Mouse (Mus musculus): ENCODE results near the gene Mlf2. TPM values are rescaled to one million over a fixed set of nuclear protein-coding genes. Genes with fewer than 3 reads are reported as not detected.

The Mlf2 gene
- polyA plus RNA-seq, 1 experiment from 2014 or later, result 362 TPM

Other genes with a start within 250 kb of the Mlf2 start
- 191 and 202 TPM in 2 replicates for gene Emg1, start 219.2 kb upstream of the Mlf2 start, polyA plus RNA-seq (2015; fragmentation: Nextera tagmentation; extraction: Ambion mirVana)
- 355 and 390 TPM in 2 replicates for gene Phb2, start 219.1 kb upstream of the Mlf2 start, polyA plus RNA-seq (2015; fragmentation: Nextera tagmentation; extraction: Ambion mirVana)
- gene Ptpn6, start 192.7 kb upstream of the Mlf2 start, polyA plus RNA-seq (2015; fragmentation: Nextera tagmentation; extraction: Ambion mirVana), result 19.0 and 19.8 TPM in 2 replicates
- gene Grcc10, start 190.0 kb upstream of the Mlf2 start, polyA plus RNA-seq (2015; fragmentation: Nextera tagmentation; extraction: Ambion mirVana), result 331 and 401 TPM in 2 replicates
- gene Gm45234, start 175.4 kb upstream of the Mlf2 start, polyA plus RNA-seq (2015; fragmentation: Nextera tagmentation; extraction: Ambion mirVana), result not detected in 2 replicates
- gene Atn1, start 174.9 kb upstream of the Mlf2 start, polyA plus RNA-seq (2015; fragmentation: Nextera tagmentation; extraction: Ambion mirVana), result 13.9 and 16.2 TPM in 2 replicates
- 5.3 and 6.9 TPM in 2 replicates for gene Eno2, start 161.7 kb upstream of the Mlf2 start, polyA plus RNA-seq (2015; fragmentation: Nextera tagmentation; extraction: Ambion mirVana)
- gene Lrrc23, start 151.7 kb upstream of the Mlf2 start, polyA plus RNA-seq (2015; fragmentation: Nextera tagmentation; extraction: Ambion mirVana), result 0.35 and 1.3 TPM in 2 replicates
- gene Spsb2, start 122.7 kb upstream of the Mlf2 start, polyA plus RNA-seq (2015; fragmentation: Nextera tagmentation; extraction: Ambion mirVana), result 11.7 and 12.7 TPM in 2 replicates
- gene Tpi1, start 117.1 kb upstream of the Mlf2 start, polyA plus RNA-seq (2015; fragmentation: Nextera tagmentation; extraction: Ambion mirVana), result 890 and 914 TPM in 2 replicates
- gene Usp5, start 101.9 kb upstream of the Mlf2 start, polyA plus RNA-seq (2015; fragmentation: Nextera tagmentation; extraction: Ambion mirVana), result 116 and 125 TPM in 2 replicates
- 141 and 159 TPM in 2 replicates for gene Cdca3, start 101.8 kb upstream of the Mlf2 start, polyA plus RNA-seq (2015; fragmentation: Nextera tagmentation; extraction: Ambion mirVana)
- 0.97 and 1.1 TPM in 2 replicates for gene Gnb3, start 91.1 kb upstream of the Mlf2 start, polyA plus RNA-seq (2015; fragmentation: Nextera tagmentation; extraction: Ambion mirVana)
- 28.4 TPM in 2 replicates for gene P3h3, start 73.6 kb upstream of the Mlf2 start, polyA plus RNA-seq (2015; fragmentation: Nextera tagmentation; extraction: Ambion mirVana)
- gene Gpr162, start 67.4 kb upstream of the Mlf2 start, polyA plus RNA-seq (2015; fragmentation: Nextera tagmentation; extraction: Ambion mirVana), result 1.2 and 1.3 TPM in 2 replicates
- 0.41 and 0.64 TPM in 2 replicates for gene Cd4, start 43.2 kb upstream of the Mlf2 start, polyA plus RNA-seq (2015; fragmentation: Nextera tagmentation; extraction: Ambion mirVana)
- 1.5 and 2.4 TPM in 2 replicates for gene Lag3, start 19.7 kb upstream of the Mlf2 start, polyA plus RNA-seq (2015; fragmentation: Nextera tagmentation; extraction: Ambion mirVana)
- gene Ptms, start 11.3 kb upstream of the Mlf2 start, polyA plus RNA-seq (2015; fragmentation: Nextera tagmentation; extraction: Ambion mirVana), result 322 and 340 TPM in 2 replicates
- gene Cops7a, start 34.2 kb downstream of the Mlf2 start, polyA plus RNA-seq (2015; fragmentation: Nextera tagmentation; extraction: Ambion mirVana), result 128 and 153 TPM in 2 replicates
- 3.8 and 4.3 TPM in 2 replicates for gene Pianp, start 65.3 kb downstream of the Mlf2 start, polyA plus RNA-seq (2015; fragmentation: Nextera tagmentation; extraction: Ambion mirVana)
- gene Zfp384, start 77.8 kb downstream of the Mlf2 start, polyA plus RNA-seq (2015; fragmentation: Nextera tagmentation; extraction: Ambion mirVana), result 17.2 and 19.4 TPM in 2 replicates
- 102 and 115 TPM in 2 replicates for gene Ing4, start 108.4 kb downstream of the Mlf2 start, polyA plus RNA-seq (2015; fragmentation: Nextera tagmentation; extraction: Ambion mirVana)
- 9.9 and 11.8 TPM in 2 replicates for gene Acrbp, start 118.3 kb downstream of the Mlf2 start, polyA plus RNA-seq (2015; fragmentation: Nextera tagmentation; extraction: Ambion mirVana)
- gene Lpar5, start 136.5 kb downstream of the Mlf2 start, polyA plus RNA-seq (2015; fragmentation: Nextera tagmentation; extraction: Ambion mirVana), result 4.6 and 5.0 TPM in 2 replicates
- 58.6 and 62.3 TPM in 2 replicates for gene Chd4, start 164.6 kb downstream of the Mlf2 start, polyA plus RNA-seq (2015; fragmentation: Nextera tagmentation; extraction: Ambion mirVana)
- 55.6 and 60.1 TPM in 2 replicates for gene Nop2, start 200.5 kb downstream of the Mlf2 start, polyA plus RNA-seq (2015; fragmentation: Nextera tagmentation; extraction: Ambion mirVana)
- gene Iffo1, start 213.9 kb downstream of the Mlf2 start, polyA plus RNA-seq (2015; fragmentation: Nextera tagmentation; extraction: Ambion mirVana), result 8.2 and 9.0 TPM in 2 replicates
- gene Gapdh, start 235.1 kb downstream of the Mlf2 start, polyA plus RNA-seq (2015; fragmentation: Nextera tagmentation; extraction: Ambion mirVana), result 1,509 and 1,865 TPM in 2 replicates